Mouse (Mus musculus) cortical plate, adult 2 months (tissue): ENCODE measurements at regions not wholly inside any gene's neighbourhood (a gene's known extent, or its start where the extent isn't known, plus 50 kb on each side); places are given as distances from the start of the nearest gene placed in this dataset.

ENCODE experiments used
- H3K27ac ChIP-seq: fragments of 200-500 bp; 2 replicates; pipeline ENCODE4 v1.5.1; 2012; ENCODE audit warnings: low read length, control low read depth, inconsistent platforms; ENCODE audit not compliant: insufficient read depth
- H3K4me1 ChIP-seq: fragments of 200-500 bp; 2 replicates; pipeline ENCODE4 v1.6.1; 2011; ENCODE audit warnings: low read length; ENCODE audit not compliant: control insufficient read depth, insufficient read depth
- H3K4me3 ChIP-seq: fragments of 200-500 bp; 2 replicates; pipeline ENCODE4 v1.5.1; 2011; ENCODE audit warnings: mild to moderate bottlenecking, low read length, control low read depth; ENCODE audit not compliant: insufficient read depth
- CTCF ChIP-seq: fragments of 200-500 bp; IDR thresholded peaks from 2 replicates; pipeline ENCODE4 v1.5.1; 2011; ENCODE audit warnings: mild to moderate bottlenecking, control low read depth, low read length; ENCODE audit not compliant: insufficient read depth; ENCODE audit errors: extremely low read depth
- POLR2A ChIP-seq: fragments of 200-500 bp; IDR thresholded peaks from 2 replicates; pipeline ENCODE4 v1.6.1; 2011; ENCODE audit warnings: mild to moderate bottlenecking, low read length, control low read depth; ENCODE audit not compliant: insufficient read depth; ENCODE audit errors: extremely low read depth

DNA sequence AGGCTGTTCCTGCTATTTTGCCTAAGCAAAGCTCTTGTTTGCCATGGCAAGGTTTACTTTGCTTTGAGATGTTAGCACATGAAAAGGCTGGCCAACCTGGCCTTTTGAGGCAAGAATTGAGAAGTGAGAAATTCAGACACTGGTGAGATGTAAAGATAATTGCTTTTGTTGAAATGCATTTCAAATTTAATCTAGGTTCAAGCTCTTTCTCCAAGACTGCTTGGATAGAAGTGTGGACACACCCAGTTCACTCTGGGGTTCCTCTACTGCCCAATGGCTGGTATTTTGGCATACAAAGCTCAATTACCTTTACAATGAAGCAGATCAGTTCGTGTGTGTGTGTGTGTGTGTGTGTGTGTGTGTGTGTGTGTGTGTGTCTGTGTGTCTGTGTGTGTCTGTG, 123.8 kb upstream of the Rfx3 start:
- H3K4me3 ChIP-seq = no peak overlapping the region
- no peak overlapping the region for H3K27ac ChIP-seq
- no peak for TF ChIP-seq POLR2A
- TF ChIP-seq CTCF = no peak
- H3K4me1 ChIP-seq = no peaks in the 10 kb centered on the region

DNA sequence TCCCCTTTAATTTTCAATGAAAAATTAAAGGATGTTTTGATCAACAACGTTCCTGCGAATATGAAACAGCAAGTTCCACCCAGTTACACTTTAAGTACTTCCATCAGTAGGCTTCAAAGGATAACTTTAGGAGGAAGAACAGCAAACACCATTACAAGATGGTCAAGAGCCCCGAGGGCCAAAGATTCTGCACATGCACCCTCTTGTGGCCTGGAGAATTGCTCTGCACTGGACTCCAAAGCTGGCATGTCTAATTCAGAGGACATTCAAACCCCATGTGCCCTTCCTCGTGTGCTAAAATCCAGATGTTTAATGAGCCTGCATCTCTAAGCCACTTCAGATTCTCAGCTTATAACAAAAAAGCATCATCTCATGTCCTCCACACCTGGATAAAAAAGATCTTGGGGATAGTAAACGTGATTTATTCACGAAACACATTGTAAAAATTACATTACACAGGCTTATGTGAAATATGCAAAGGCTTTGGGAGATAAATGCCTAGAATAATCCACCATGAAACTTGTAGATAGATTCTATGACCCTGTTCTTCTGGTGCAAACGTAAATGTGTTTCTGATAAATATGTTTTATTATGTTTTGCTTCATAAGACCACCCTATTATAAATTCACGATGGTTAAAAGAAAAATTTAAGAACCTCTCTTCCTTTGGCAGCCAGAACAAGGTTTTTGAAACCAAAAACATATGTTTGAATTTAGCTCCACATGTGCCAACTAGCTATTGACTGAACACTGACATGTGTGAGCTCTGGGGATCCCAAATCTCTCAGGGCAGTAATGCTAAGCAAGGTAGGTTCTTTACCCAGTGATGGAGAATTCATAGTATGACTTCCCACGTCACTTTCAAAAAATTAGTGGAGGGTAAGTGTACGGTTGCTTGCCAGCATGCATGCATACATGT, 100.6 kb upstream of the Rfx3 start:
- Histone ChIP-seq H3K27ac (no peak overlapping the region), H3K4me3 (no peak overlapping the region), H3K4me1 (no peaks in the 10 kb centered on the region)
- no peak for TF ChIP-seq POLR2A
- no peak for TF ChIP-seq CTCF

GRCm38 (mm10) chr19:28095620-28096019, 84.7 kb upstream of the Rfx3 start:
- Histone ChIP-seq H3K27ac (no peak overlapping the region), H3K4me3 (no peak overlapping the region), H3K4me1 (no peaks in the 10 kb centered on the region)
- TF ChIP-seq CTCF (no peak), POLR2A (no peak)

DNA sequence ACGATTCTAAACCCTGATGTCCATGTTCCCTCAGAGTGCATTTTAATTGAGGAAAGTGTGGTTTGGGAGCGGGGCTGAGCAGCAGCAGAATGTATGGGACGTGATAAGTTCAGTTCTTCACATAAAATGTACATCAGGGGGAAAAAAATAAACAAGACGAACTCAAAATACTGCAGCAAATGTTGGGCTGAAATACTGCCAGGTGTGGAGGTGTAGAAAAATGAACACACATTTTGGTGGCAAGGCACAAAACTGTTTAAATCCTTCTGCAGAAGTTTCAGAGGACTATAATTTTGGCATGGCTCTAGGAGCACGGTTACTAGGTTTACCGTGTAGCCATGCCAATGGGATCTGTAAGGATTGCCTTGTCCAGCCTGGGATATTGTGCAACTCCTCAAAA, 81.3 kb upstream of the Rfx3 start:
- Histone ChIP-seq H3K27ac (no peak overlapping the region), H3K4me1 (no peaks in the 10 kb centered on the region), H3K4me3 (no peak overlapping the region)
- TF ChIP-seq CTCF (no peak), POLR2A (no peak)

- TF ChIP-seq POLR2A (no peak), CTCF (no peak)
- peak overlapping the region; percentile 76 for H3K27ac ChIP-seq
- no peak overlapping the region for H3K4me3 ChIP-seq
- H3K4me1 ChIP-seq = no peaks in the 10 kb centered on the region
Observed at GRCm38 (mm10) chr19:28087607-28088546, 76.9 kb upstream of the Rfx3 start.

DNA sequence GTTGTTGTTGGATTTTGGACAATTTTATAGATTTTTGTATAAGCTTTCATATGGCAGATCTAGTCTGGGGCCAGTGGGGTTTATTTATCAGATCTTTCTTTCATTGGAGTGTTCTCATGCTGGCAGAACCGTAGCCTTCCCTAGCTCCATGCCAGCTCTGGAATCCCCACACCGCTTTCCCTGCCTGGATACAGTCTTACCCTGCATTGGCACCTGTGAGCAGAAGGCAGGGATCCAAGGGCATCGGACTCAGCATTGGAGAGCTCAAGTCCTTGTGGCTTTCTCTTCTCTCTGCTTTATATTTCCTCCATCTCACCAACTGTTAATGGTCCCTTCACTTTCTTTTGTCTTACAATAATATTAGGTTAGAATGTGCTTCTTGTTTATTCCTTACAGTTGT, 59.4 kb upstream of the Rfx3 start:
- no peak overlapping the region for H3K27ac ChIP-seq
- no peak overlapping the region for H3K4me3 ChIP-seq
- TF ChIP-seq POLR2A (no peak), CTCF (no peak)
- no peaks in the 10 kb centered on the region for H3K4me1 ChIP-seq
